Mouse (Mus musculus): Measurements from ENCODE around the gene Rcn1. TPM values are rescaled to one million over a fixed set of nuclear protein-coding genes. Genes with fewer than 3 reads are reported as not detected.

Rcn1 gene
- 10 to 100 TPM; 19.7 to 23.2 TPM for total RNA-seq (2021)

DNA sequence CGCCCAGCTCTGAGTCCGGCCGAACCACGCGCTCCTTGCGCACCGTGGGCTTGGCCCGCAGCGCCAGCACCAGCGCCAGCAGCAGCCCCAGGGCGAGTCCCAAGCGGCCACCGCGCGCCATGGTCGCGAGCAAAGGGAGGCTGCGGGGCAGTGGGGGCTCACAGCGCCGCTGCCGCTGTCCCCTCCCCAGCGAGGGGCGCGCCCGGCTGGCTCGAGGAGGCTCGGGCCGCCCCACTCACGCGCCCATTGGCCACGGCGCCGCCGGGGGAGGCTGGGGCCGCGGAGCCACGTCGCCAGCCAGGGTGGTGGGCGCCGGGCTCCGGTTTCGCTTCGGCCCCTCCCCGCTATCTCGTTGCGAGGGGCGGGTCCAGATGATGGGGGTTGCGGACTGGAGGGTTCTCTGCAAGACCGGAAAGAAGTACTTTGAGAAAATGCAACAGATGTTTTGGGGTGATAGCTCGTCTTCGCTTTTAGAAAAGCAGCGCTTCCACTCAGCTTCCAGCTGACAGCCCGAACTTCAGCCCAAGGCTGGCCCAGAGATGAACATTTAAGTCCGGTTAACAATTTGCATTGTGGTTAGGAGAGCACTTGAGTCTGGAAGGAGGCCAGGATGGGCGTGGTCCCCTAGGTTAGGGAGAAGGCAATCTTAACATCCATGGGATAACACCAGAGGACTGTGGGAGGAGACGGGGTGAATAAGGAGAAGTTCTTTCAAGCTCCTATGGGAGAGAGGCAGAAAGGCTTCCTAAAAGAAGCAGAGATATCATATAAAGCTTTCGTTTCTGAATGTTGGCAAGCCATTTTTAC, at the start of gene Rcn1:
Gene Rcn1 (minus strand): TSS at position 235 of the 807 bp plus-strand sequence.
- intact Hi-C loops (cut with DNase I): no loop called here
- DNase-seq (ENCODE audit: low spot score in 2 of 2): peak; percentile 28 to 38

DNA sequence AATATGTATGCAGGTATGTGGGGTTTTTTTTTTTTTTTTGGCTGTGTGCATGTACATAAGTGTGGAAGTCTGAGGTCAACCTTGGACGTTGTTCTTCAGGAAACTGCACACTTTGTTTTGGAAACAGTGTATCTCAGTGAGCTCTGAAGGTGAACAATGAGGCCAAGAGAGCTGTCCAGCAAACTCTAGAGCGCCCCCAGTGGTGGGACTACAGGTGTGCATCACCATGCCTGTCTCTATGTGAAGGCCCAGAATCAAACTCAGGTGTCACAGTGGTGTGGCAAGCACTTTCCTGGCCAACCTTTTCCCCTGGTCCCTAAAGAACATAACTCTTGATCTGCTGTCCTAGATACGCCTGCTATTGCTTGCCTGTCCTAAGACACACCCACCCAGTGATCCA, 45.0 kb upstream of the Rcn1 start:
- intact Hi-C loops (cut with DNase I): no loop called here
- DNase-seq (ENCODE audit: low spot score in 2 of 2): no peak

- DNase-seq (ENCODE audit: low spot score in 2 of 2): no peak
- intact Hi-C loops (cut with DNase I): no loop called here
Measured at GRCm38 (mm10) chr2:105439022-105439421, 39.9 kb upstream of the Rcn1 start.

- intact Hi-C loops (cut with DNase I): no loop called here
- no peak for DNase-seq (ENCODE audit: low spot score in 2 of 2)
Measured at GRCm38 (mm10) chr2:105438525-105438924, 39.4 kb upstream of the Rcn1 start.

DNA sequence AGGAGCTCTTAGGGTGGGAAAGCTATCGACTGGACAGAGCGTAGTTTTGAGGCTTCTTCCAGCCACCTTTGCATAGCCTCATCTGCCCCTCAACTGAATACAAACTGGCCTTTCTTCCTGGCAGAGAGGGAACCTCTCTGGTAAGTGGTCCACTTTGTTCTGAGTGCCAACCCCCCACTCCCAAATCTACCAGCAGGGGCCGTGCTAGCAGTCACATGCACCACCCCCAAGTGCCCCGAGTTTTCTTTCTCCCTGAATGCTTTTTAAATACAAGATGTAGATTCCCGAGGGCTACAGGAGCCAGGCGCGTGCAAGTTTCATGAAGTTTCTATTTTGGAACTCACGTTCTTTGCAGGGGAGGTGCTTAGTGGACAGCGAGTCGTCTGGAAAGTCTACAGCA, 33.8 kb upstream of the Rcn1 start:
- intact Hi-C loops (cut with DNase I): no loop called here
- no peak for DNase-seq (ENCODE audit: low spot score in 2 of 2)

DNA sequence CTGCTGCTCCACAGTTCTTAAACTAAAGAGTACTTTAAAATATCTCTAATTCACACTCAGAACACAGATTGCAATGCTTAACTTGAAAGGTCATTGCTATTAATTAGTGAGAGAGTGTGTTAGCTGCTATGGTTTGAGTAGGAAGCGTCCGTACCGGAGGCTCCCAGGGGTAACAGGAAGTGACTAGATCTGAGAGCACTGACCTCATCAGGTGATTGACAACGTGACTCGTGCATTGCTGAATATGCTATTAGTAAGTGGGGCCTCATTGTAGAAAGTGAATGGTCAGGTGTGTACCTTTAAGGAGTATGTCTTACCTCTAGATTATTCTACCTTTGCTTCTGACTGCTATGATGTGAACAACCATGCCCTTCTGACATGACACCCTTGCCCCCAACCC, 31.3 kb upstream of the Rcn1 start:
- no peak for DNase-seq (ENCODE audit: low spot score in 2 of 2)
- intact Hi-C loops (cut with DNase I): no loop called here

DNA sequence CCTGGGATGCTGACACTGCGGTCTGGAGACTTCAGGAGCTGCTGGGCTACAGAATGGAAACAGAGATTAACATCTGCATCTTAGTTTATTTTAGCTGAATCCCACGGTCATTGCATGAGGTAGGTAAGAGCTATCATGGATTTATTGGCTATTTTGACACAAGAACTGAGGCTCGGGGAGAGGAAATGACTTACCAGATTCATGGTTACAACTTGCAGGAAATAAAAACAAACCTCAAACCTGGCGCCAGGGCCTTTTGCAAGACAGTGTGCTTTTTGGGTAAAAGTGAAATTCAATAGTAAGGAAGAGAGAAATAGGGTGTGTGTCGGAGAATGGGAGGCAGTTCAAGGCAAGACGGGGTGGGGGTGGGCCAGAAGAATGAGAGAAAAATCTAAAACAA, 30.8 kb upstream of the Rcn1 start:
- DNase-seq (ENCODE audit: low spot score in 2 of 2): no peak
- intact Hi-C loops (cut with DNase I): loop anchor here (2.0 to 5.0 kb wide), 2 partner anchors 63 to 169 kb away; no protein-coding TSS in a partner anchor

GRCm38 (mm10) chr2:105428467-105428866, 29.3 kb upstream of the Rcn1 start:
- intact Hi-C loops (cut with DNase I): loop anchor here (1.0 to 5.0 kb wide), 3 partner anchors 61 to 168 kb away; no protein-coding TSS in a partner anchor
- DNase-seq (ENCODE audit: low spot score in 2 of 2): no peak

GRCm38 (mm10) chr2:105428029-105428428, 28.9 kb upstream of the Rcn1 start:
- peak; percentile 57 to 59 for DNase-seq (ENCODE audit: low spot score in 2 of 2)
- intact Hi-C loops (cut with DNase I): loop anchor here (1.0 to 5.0 kb wide), 3 partner anchors 61 to 167 kb away; no protein-coding TSS in a partner anchor

- no peak for DNase-seq (ENCODE audit: low spot score in 2 of 2)
- intact Hi-C loops (cut with DNase I): loop anchor here (5.0 kb wide), 1 partner anchor 60 kb away; no protein-coding TSS in a partner anchor
Measured at GRCm38 (mm10) chr2:105427447-105427846, 28.3 kb upstream of the Rcn1 start.

GRCm38 (mm10) chr2:105418629-105419227, 19.6 kb upstream of the Rcn1 start:
- DNase-seq (ENCODE audit: low spot score in 2 of 2): no peak
- intact Hi-C loops (cut with DNase I): no loop called here

DNA sequence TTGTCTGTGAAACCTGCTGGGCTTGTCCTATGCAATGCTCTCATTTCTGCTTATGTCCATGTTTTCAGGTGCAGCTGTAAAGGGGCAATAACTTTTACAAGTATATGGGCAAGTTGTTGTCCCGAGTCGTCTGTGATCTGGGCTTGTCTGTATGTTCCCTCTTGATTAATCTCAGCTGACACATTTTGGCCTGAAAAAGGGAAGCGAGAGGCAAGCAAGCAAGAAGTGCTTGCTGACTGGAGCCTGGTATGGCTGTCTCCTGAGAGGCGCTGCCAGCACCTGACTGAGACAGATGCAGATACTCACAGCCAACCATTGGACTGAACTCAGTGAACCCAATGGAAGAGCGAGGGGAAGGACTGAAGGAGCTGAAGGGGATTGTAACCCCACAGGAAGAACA, 18.5 kb upstream of the Rcn1 start:
- intact Hi-C loops (cut with DNase I): no loop called here
- DNase-seq (ENCODE audit: low spot score in 2 of 2): no peak

DNA sequence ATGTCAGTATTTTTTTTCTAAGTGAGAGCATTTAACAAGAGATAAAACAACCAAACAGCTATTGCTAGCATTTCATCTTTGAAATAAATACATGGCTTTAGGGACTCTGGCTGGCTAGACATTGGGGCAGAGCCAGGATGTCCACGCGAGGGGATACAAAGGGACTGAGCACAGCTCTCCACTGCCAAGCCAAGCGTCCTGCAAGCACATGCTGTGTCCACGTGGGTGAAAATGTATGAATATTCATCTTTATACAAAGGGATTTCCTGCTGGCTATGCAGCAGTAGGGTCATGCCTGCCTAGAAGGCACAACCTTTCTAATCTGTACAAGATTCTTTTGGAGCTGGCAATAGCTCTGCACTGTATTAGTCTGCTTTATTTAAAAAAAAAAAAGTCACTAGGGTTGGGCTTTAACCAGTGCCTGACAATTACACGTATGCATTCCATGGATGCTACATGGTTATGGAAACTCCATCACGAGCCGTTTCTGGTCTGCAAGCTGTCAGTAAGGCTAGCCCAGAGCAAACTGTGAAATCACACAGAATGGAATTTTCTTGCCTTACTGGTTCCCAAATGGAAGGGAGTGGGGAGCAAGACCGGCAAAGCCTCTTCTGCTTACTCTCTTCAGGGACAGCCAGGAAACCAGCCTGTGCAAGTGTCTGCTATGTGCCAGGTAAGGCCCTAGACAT, 17.7 kb upstream of the Rcn1 start:
- intact Hi-C loops (cut with DNase I): no loop called here

DNA sequence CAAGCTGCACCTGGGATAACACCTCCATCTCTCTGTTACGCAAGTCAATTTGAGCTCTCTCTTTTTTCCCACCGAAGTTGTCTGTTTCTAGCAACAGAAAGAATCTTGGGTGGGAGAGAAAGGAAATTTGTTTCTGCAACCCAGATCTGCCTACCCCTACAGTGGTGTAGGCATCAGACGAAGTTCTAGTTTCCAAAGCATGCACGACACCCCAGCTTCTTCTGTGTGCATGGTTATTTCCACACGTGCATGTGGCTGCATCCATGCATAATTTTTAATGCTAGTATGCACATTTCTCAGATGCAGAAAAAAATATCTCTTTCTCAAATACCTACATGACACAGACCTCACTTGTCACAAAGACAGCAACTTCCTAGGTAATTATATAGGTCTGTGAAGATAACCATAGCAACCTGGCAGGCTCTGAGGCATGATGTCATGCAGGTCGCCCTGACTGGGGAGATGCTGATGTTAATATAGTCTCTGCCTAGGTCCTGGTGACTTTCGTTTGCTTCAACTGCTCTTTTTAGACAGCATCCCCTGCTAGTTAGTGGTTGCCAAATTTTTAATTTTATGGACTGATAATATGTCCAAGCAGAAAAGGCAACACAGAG, 17.0 kb upstream of the Rcn1 start:
- peak in 1 of 2 experiments; percentile 55 for DNase-seq (ENCODE audit: low spot score in 2 of 2)
- intact Hi-C loops (cut with DNase I): no loop called here

More for the DNA sequence above, 17.7 kb upstream of the Rcn1 start:
- DNase-seq (ENCODE audit: low spot score in 2 of 2): peak in 1 of 2 experiments; percentile 44

- no peak for DNase-seq (ENCODE audit: low spot score in 2 of 2)
- intact Hi-C loops (cut with DNase I): no loop called here
Measured at GRCm38 (mm10) chr2:105414309-105414708, 15.2 kb upstream of the Rcn1 start.

- intact Hi-C loops (cut with DNase I): no loop called here
Measured at GRCm38 (mm10) chr2:105409253-105409652, 10.1 kb upstream of the Rcn1 start.

DNA sequence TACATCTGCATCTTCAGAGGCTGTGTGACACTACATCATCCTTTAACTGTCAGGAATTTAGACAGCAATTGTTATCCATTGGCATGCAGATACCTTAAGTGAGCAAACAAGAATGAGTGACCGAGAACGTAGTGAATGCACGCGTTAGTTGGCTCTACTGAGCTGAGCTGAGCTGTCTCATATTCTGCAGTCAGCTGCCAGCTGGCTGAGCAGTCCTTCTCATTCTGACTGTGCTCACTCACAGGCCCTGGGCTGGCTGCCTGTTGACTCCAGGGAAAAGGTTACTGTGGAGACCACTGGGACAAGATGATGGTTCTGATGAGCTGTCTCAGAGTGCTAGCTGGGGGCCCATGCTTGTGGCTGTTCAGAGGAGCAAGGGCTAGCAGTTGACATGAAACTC, 9.4 kb upstream of the Rcn1 start:
- DNase-seq (ENCODE audit: low spot score in 2 of 2): peak in 1 of 2 experiments; percentile 8
- intact Hi-C loops (cut with DNase I): no loop called here

More at GRCm38 (mm10) chr2:105409253-105409652, 10.1 kb upstream of the Rcn1 start:
- DNase-seq (ENCODE audit: low spot score in 2 of 2): no peak

- no peak for DNase-seq (ENCODE audit: low spot score in 2 of 2)
- intact Hi-C loops (cut with DNase I): no loop called here
Measured at GRCm38 (mm10) chr2:105402180-105402579, 3.1 kb upstream of the Rcn1 start.

DNA sequence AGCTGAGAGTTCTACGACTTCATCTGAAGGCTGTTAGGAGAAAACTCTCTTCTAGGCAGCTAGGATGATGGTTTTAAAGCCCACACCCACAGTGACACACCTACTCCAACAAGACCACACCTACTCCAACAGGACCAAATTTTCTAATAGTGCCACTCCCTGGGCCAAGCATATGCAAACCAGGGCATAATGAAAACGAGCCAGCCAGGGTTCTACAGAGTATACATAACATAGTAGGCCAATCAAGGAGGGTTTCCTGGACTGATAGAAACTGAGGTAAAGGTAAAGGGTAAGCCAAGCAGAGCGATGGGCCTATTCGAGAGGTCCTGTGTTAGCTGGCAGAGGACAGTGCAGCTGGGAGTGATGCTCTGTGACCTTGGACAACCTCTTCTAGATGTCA, 1.4 kb upstream of the Rcn1 start:
- DNase-seq (ENCODE audit: low spot score in 2 of 2): no peak
- intact Hi-C loops (cut with DNase I): no loop called here

DNA sequence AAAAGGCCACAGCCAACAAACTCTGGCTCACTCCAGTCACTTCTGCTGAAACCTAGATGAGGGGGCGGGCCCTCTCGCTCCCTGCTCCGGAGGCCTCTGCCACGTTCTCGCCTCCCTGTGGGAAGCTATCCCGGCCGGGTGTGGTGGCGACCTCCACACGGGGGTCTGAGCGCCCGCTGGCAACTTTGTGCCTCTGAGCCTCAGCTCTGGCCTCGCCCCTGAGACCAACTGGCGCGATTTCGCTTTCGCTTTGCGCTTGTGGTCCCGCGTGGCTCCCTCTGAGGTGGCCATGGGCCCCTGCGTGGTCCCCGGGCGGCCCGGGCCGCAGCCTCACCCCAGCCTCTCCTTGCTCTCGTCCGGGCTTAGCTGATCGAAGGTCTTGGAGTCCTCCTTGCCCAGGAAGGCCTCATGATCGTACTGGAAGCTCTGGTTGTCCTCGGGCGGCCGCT, 459 bp downstream of the Rcn1 start:
- DNase-seq (ENCODE audit: low spot score in 2 of 2): peak in 1 of 2 experiments; percentile 18
- intact Hi-C loops (cut with DNase I): no loop called here

Data from left cerebral cortex, postnatal 25 days (tissue).